Mouse (Mus musculus) limb, embryonic 15.5 days (tissue): ENCODE results near the gene Cysrt1. TPM values are rescaled to one million over a fixed set of nuclear protein-coding genes. Genes with fewer than 3 reads are reported as not detected.

Source experiments
- ATAC-seq: fragments of 200-750 bp; cut with Nextera tagmentation; 2 replicates; pipeline ENCODE4 v1.8.0; 2017; ENCODE audit warnings: low read depth, moderate TSS enrichment; ENCODE audit not compliant: insufficient number of reproducible peaks, low FRiP score, low TSS enrichment
- H3K27ac ChIP-seq: fragments of 300-500 bp; sonication (generic); 2 replicates; pipeline ENCODE4 v1.5.1; 2015; ENCODE audit warnings: moderate library complexity, mild to moderate bottlenecking, inconsistent platforms
- H3K27me3 ChIP-seq: fragments of 300-500 bp; sonication (generic); 2 replicates; pipeline ENCODE4 v1.6.1; 2015; ENCODE audit warnings: inconsistent platforms
- H3K36me3 ChIP-seq: fragments of 300-500 bp; sonication (generic); 2 replicates; pipeline ENCODE4 v1.6.1; 2015; ENCODE audit warnings: inconsistent platforms
- H3K4me1 ChIP-seq: fragments of 300-500 bp; sonication (generic); 2 replicates; pipeline ENCODE4 v1.6.1; 2015; ENCODE audit warnings: inconsistent platforms
- H3K4me2 ChIP-seq: fragments of 300-500 bp; sonication (generic); 2 replicates; pipeline ENCODE4 v1.6.1; 2015; ENCODE audit warnings: mild to moderate bottlenecking, inconsistent platforms
- H3K4me3 ChIP-seq: fragments of 300-500 bp; sonication (generic); 2 replicates; pipeline ENCODE4 v1.5.1; 2015; ENCODE audit warnings: mild to moderate bottlenecking, inconsistent platforms
- H3K9ac ChIP-seq: fragments of 300-500 bp; sonication (generic); 2 replicates; pipeline ENCODE4 v1.6.1; 2015; ENCODE audit warnings: inconsistent platforms
- H3K9me3 ChIP-seq: fragments of 300-500 bp; sonication (generic); 2 replicates; pipeline ENCODE4 v1.6.1; 2016; ENCODE audit warnings: inconsistent platforms
- WGBS: fragments of 180-500 bp; shearing (Covaris S2); methylation state at CpG from one replicate; pipeline ENCODE4 v1.1.7; 2015; 5-methylcytosine and 5-hydroxymethylcytosine counted together
- polyA plus RNA-seq: library from polyadenylated mRNA; unstranded; fragments of >200 nt; fragmentation: Nextera tagmentation; extraction: Ambion mirVana; gene quantifications from 2 replicates; pipeline ENCODE4 v1.2.1, GENCODE M21; 2015

Gene Cysrt1
- polyA plus RNA-seq = 83.9 and 100 TPM in 2 replicates

- H3K9me3 ChIP-seq = no peaks in the 10 kb centered on the region
- H3K36me3 ChIP-seq = peaks cover 11% of the 10 kb centered on the region
- peak within 1 kb of the TSS; percentile 53 for H3K4me3 ChIP-seq
- under 1% methylated on average over 40 of the region's 59 CpGs for WGBS
- no peak for ATAC-seq
- H3K4me1 ChIP-seq = peaks cover 28% of the 10 kb centered on the region
- H3K27me3 ChIP-seq = peaks cover 35% of the 10 kb centered on the region
- H3K9ac ChIP-seq = peak within 1 kb of the TSS; percentile 37; the same call in 1 of the 2 replicates
- peak within 1 kb of the TSS; percentile 97 for H3K4me2 ChIP-seq
- H3K27ac ChIP-seq = peak within 1 kb of the TSS; percentile 73
Measured at GRCm38 (mm10) chr2:25242101-25242506, at the start of gene Cysrt1, which contains the start of gene Rnf208. Cysrt1 (minus strand) TSS chr2:25242452. Rnf208 (plus strand) TSS chr2:25242255.

DNA sequence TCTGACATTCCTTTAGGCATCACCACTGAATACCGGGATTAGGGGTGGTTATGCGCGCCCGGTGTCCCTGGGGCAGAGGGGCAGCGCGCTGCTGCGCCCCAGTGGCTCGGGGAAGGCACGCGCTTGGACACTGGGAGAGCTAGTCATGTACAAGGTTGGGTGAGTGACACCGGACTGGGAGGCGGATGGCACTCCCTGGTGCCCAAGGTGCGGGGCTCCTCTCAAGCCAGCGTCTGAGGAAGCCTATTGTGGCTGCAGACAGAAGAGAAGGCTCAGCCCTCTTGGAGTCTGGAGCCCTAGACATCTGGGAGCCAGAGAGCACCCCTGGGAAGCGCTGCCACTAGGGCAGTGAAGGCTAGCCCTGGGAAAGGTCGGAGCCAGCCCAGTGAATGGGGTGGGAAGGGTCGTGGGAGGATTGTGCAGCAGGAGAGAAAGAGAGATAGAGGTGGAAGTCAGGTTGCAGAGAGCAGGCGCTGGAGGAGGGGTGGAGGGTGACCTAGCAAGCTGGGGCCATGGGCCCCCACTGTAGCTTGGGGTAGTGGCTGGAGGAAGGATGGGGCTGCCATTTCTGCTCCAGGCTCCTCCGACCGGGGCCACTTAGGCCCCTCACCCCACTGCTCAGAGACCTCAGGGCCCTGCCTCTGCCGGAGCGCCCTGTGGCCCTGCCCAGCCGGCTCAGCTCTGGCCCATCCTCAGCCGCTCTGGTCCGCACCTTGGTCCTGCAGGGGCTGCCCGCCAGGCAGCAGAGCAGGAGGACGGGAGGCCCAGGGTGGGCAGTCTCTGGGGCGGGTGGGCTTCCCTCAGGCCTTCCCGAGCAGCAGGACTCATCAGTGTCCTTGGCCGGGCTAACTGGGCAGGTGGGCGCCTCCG, 49.2 kb upstream of the Cysrt1 start:
- H3K9me3 ChIP-seq = no peaks in the 10 kb centered on the region
- 7% methylated on average over 32 of the region's 32 CpGs for WGBS
- H3K4me3 ChIP-seq = peak overlapping the region; percentile 36
- H3K36me3 ChIP-seq = no peaks in the 10 kb centered on the region
- no peak overlapping the region for H3K27ac ChIP-seq
- no peak for ATAC-seq
- H3K4me1 ChIP-seq = peaks cover 48% of the 10 kb centered on the region
- H3K27me3 ChIP-seq = peaks cover 97% of the 10 kb centered on the region
- no peak overlapping the region for H3K9ac ChIP-seq
- peak overlapping the region; percentile 55 for H3K4me2 ChIP-seq

DNA sequence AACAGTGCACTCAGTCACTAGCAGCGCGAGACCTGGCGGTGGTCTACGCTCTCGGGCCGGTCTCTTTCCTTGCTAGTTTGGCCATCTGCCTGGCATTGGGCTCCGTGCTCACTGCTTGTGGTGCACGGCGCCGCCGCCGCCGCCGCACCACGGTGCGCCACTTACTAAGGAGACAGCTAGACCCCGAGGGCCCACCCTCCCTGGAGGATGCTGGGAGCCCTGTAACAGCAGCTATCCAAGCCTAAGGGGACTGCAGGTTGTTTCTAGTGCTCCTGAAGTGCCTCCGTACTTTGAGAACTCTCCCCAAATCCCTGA, 48.5 kb upstream of the Cysrt1 start:
- ATAC-seq = no peak

GRCm38 (mm10) chr2:25290101-25290815, 48.0 kb upstream of the Cysrt1 start:
- WGBS = 2% methylated on average over 54 of the region's 54 CpGs
- no peak overlapping the region for H3K9ac ChIP-seq
- H3K9me3 ChIP-seq = no peaks in the 10 kb centered on the region
- H3K27ac ChIP-seq = no peak overlapping the region
- peaks cover 57% of the 10 kb centered on the region for H3K4me1 ChIP-seq
- ATAC-seq = no peak
- H3K4me3 ChIP-seq = peak overlapping the region; percentile 27
- H3K27me3 ChIP-seq = peaks cover 86% of the 10 kb centered on the region
- peak overlapping the region; percentile 42 for H3K4me2 ChIP-seq
- peaks cover 8% of the 10 kb centered on the region for H3K36me3 ChIP-seq

More for the DNA sequence above, 48.5 kb upstream of the Cysrt1 start:
- H3K9me3 ChIP-seq = no peaks in the 10 kb centered on the region
- H3K9ac ChIP-seq = no peak overlapping the region
- WGBS = under 1% methylated on average over 18 of the region's 18 CpGs
- no peak overlapping the region for H3K27ac ChIP-seq
- H3K27me3 ChIP-seq = peaks cover 91% of the 10 kb centered on the region
- H3K36me3 ChIP-seq = peaks cover 3% of the 10 kb centered on the region
- peak overlapping the region; percentile 27 for H3K4me3 ChIP-seq
- H3K4me2 ChIP-seq = peak overlapping the region; percentile 42
- peaks cover 53% of the 10 kb centered on the region for H3K4me1 ChIP-seq

DNA sequence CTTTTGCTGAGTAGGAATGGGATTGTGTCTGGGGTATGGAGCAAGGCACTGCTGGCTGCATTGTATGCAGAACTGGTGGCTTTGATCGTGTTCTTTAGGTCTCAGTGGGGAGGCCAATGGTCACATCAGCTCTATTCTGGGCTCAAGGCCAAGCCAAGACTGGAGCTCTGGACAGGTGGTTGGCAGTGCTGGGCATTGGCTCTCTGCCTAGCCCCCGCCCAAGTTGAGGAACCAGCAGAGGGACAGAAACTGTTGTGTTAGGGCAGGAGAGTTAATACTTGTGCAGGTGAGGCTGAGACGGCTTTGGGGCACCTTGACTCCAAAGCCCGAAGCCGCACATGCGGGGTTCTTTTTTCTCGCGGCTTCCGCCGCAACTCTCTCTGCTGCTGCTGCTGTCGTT, 47.4 kb upstream of the Cysrt1 start, which contains the start of gene Lrrc26:
Gene Lrrc26 (plus strand): TSS at position 265 of the 400 bp plus-strand sequence.
- ATAC-seq = no peak
- Histone ChIP-seq H3K36me3 (peaks cover 14% of the 10 kb centered on the region), H3K27ac (no peak within 1 kb of the TSS), H3K4me3 (peak within 1 kb of the TSS; percentile 27), H3K9ac (no peak within 1 kb of the TSS), H3K9me3 (no peaks in the 10 kb centered on the region), H3K4me2 (peak within 1 kb of the TSS; percentile 42), H3K4me1 (peaks cover 59% of the 10 kb centered on the region), H3K27me3 (peaks cover 80% of the 10 kb centered on the region)
- 7% methylated on average over 11 of the region's 11 CpGs for WGBS

- Histone ChIP-seq H3K27me3 (peaks cover 72% of the 10 kb centered on the region), H3K27ac (no peak overlapping the region), H3K9me3 (no peaks in the 10 kb centered on the region), H3K4me3 (no peak overlapping the region), H3K4me1 (peaks cover 59% of the 10 kb centered on the region), H3K36me3 (peaks cover 22% of the 10 kb centered on the region), H3K9ac (no peak overlapping the region), H3K4me2 (no peak overlapping the region)
- no peak for ATAC-seq
- 86% methylated on average over 7 of the region's 7 CpGs for WGBS
Measured at GRCm38 (mm10) chr2:25288734-25289345, 46.6 kb upstream of the Cysrt1 start.

GRCm38 (mm10) chr2:25287927-25288649, 45.8 kb upstream of the Cysrt1 start, which contains the start of gene Tmem210:
Tmem210 (plus strand) TSS chr2:25288145.
- no peak for ATAC-seq
- H3K4me3 ChIP-seq = no peak within 1 kb of the TSS
- H3K27ac ChIP-seq = peak within 1 kb of the TSS; percentile 67
- H3K9ac ChIP-seq = no peak within 1 kb of the TSS
- H3K9me3 ChIP-seq = no peaks in the 10 kb centered on the region
- peaks cover 30% of the 10 kb centered on the region for H3K36me3 ChIP-seq
- WGBS = 86% methylated on average over 6 of the region's 6 CpGs
- peak within 1 kb of the TSS; percentile 26; the same call in 1 of the 2 replicates for H3K4me2 ChIP-seq
- H3K27me3 ChIP-seq = peaks cover 64% of the 10 kb centered on the region
- peaks cover 59% of the 10 kb centered on the region for H3K4me1 ChIP-seq

DNA sequence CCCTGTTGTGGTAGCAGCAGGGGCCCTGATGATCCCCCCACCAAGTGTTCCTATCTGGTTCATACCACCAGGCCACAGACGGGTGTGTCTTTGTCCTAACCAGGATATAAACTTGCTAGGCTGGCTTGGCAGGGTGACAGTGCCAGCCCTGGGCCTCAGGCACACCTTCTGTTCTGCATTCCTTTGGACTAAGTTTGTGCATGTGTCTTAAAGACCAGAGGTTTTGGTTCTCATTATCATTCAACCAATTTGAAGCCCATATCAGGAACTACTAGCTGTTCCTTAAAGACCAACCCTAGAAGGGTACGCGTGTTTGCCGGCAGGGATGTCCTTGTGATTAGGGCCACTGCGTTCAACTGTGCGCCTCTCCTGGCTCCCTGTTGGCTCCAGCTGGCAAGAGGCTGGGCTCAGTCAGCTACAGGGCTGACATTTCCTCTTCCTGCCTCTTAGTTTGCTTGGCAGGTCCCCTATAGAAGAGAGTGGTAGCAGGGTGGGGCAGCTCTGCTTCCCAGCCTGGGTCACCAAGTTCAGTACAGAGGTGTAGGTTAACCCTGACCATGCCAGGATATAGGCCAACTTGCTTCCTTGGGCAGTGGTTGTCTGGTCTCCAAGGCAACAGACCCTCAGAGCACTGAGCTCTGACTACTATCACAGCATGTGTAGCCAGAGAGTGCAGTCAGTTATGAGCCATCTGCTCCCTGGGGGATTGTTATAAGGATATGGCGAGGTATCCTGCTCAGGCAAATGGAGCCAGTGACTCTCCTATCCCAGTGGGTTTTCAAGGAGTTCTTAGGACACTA, 44.8 kb upstream of the Cysrt1 start:
- H3K4me2 ChIP-seq = peak overlapping the region; percentile 26; the same call in 1 of the 2 replicates
- ATAC-seq = no peak
- H3K27ac ChIP-seq = peak overlapping the region; percentile 67
- H3K36me3 ChIP-seq = peaks cover 40% of the 10 kb centered on the region
- 42% methylated on average over 7 of the region's 7 CpGs for WGBS
- H3K9ac ChIP-seq = no peak overlapping the region
- H3K9me3 ChIP-seq = no peaks in the 10 kb centered on the region
- H3K4me1 ChIP-seq = peaks cover 51% of the 10 kb centered on the region
- H3K4me3 ChIP-seq = no peak overlapping the region
- peaks cover 54% of the 10 kb centered on the region for H3K27me3 ChIP-seq

DNA sequence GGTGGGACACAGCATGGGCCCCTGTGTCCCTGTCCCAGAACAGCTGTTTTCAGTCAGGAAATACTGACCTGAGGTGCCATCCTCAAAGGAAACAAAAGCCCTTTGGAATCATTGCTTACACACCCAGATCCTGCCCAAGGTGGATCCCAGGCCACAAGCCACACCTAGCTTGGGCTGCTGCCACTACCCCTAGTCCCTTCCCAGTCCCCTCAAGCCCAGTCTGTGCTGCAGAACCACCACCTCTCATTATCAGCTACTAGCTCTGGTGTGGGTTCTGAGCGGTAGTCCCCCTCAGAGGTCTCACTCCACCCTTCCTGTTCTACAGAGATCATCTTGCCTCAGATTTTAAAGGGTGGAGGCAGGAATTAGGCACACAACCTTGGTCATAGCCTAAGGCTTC, 44.1 kb upstream of the Cysrt1 start:
- H3K4me1 ChIP-seq = peaks cover 45% of the 10 kb centered on the region
- H3K27ac ChIP-seq = peak overlapping the region; percentile 67
- H3K4me3 ChIP-seq = no peak overlapping the region
- H3K36me3 ChIP-seq = peaks cover 45% of the 10 kb centered on the region
- H3K4me2 ChIP-seq = no peak overlapping the region; the same call in 1 of the 2 replicates
- H3K9me3 ChIP-seq = no peaks in the 10 kb centered on the region
- H3K27me3 ChIP-seq = peaks cover 46% of the 10 kb centered on the region
- no peak overlapping the region for H3K9ac ChIP-seq
- ATAC-seq = no peak
- 81% methylated on average over 1 of the region's 1 CpGs for WGBS

DNA sequence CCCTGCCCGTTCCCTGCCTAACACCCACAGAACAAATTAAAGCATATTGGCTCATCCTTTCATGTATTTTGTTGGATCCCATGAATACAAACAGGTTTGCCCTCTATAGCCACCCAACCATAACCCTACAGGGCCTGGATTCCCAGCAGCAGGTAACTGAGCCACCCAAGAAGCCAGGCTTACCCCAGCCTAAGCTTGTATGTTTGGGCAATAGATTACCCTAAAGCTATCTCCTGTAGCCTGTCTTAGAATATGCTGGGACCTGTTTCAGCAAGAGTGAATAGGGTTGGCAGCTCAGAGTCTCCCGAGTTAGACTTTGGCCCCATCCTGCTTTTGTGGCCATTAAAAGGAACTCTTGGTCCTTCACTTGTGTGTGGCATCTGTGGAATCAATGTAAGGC, 43.3 kb upstream of the Cysrt1 start:
- WGBS = 83% methylated on average over 2 of the region's 2 CpGs
- Histone ChIP-seq H3K4me2 (no peak overlapping the region), H3K27me3 (peaks cover 39% of the 10 kb centered on the region), H3K9ac (no peak overlapping the region), H3K4me3 (no peak overlapping the region), H3K9me3 (no peaks in the 10 kb centered on the region), H3K36me3 (peaks cover 53% of the 10 kb centered on the region), H3K27ac (0 out of 2 replicates have a peak overlapping the region, but pooled peaks have one; percentile 38), H3K4me1 (peaks cover 38% of the 10 kb centered on the region)
- no peak for ATAC-seq
